Mouse (Mus musculus) limb, embryonic 12.5 days (tissue): ENCODE data around the gene Entpd2. TPM values are rescaled to one million over a fixed set of nuclear protein-coding genes. Genes with fewer than 3 reads are reported as not detected.

ENCODE experiments used
- ATAC-seq: fragments of 200-750 bp; cut with Nextera tagmentation; 2 replicates; pipeline ENCODE4 v1.8.0; 2017; ENCODE audit warnings: low read depth, moderate TSS enrichment; ENCODE audit not compliant: insufficient number of reproducible peaks, insufficient read depth, low FRiP score, low TSS enrichment
- H3K27ac ChIP-seq: fragments of 300-500 bp; sonication (generic); 2 replicates; pipeline ENCODE4 v1.5.1; 2016; ENCODE audit warnings: mild to moderate bottlenecking, moderate library complexity
- H3K27me3 ChIP-seq: fragments of 300-500 bp; sonication (generic); 2 replicates; pipeline ENCODE4 v1.6.1; 2016; ENCODE audit warnings: mild to moderate bottlenecking, moderate library complexity
- H3K36me3 ChIP-seq: fragments of 300-500 bp; sonication (generic); 2 replicates; pipeline ENCODE4 v1.6.1; 2016; ENCODE audit warnings: mild to moderate bottlenecking, moderate library complexity
- H3K4me1 ChIP-seq: fragments of 300-500 bp; sonication (generic); replicated peaks from 2 replicates; pipeline ENCODE4 v1.6.1; 2016
- H3K4me2 ChIP-seq: fragments of 300-500 bp; sonication (generic); 2 replicates; pipeline ENCODE4 v1.6.1; 2016; ENCODE audit warnings: mild to moderate bottlenecking, moderate library complexity
- H3K4me3 ChIP-seq: fragments of 300-500 bp; sonication (generic); replicated peaks from 2 replicates; pipeline ENCODE4 v1.5.1; 2016; ENCODE audit warnings: mild to moderate bottlenecking
- H3K9ac ChIP-seq: fragments of 300-500 bp; sonication (generic); replicated peaks from 2 replicates; pipeline ENCODE4 v1.6.1; 2016; ENCODE audit warnings: mild to moderate bottlenecking, moderate library complexity
- H3K9me3 ChIP-seq: fragments of 300-500 bp; sonication (generic); 2 replicates; pipeline ENCODE4 v1.6.1; 2016; ENCODE audit warnings: mild to moderate bottlenecking, moderate library complexity
- WGBS: fragments of 180-500 bp; shearing (Covaris S2); methylation state at CpG from one replicate; pipeline ENCODE4 v1.1.7; 2016; 5-methylcytosine and 5-hydroxymethylcytosine counted together
- polyA plus RNA-seq: library from polyadenylated mRNA; unstranded; fragments of >200 nt; fragmentation: Nextera tagmentation; extraction: Ambion mirVana; gene quantifications from 2 replicates; pipeline ENCODE4 v1.2.1, GENCODE M21; 2016

Gene Entpd2
- polyA plus RNA-seq, 1 experiment from 2014 or later: 0.31 TPM

DNA sequence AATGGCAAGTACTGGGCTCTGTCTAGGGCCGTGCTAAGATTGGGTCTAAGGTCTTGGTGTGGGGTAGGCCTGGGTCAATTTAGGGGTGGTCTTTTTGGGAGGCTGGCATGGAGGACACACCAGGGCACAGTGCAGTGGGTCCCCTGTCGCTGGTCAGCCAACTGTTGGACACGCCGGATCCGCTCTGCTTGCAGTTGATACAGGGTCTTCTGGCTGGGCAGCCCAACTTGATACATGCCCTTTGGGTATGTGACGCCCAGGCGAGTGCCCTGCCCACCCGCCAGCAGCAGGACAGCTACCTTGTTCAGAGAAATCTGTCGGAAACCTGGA is 30.9 kb upstream of the Entpd2 start:
- Histone ChIP-seq H3K27me3 (peaks cover 45% of the 10 kb centered on the region), H3K4me2 (peak overlapping the region; percentile 99), H3K4me3 (peak overlapping the region; percentile 60), H3K9ac (peak overlapping the region; percentile 69), H3K4me1 (peaks cover 8% of the 10 kb centered on the region; the same call in 1 of the 2 replicates), H3K27ac (no peak overlapping the region), H3K9me3 (no peaks in the 10 kb centered on the region), H3K36me3 (no peaks in the 10 kb centered on the region)
- WGBS: 23% methylated on average over 9 of the region's 9 CpGs
- no peak for ATAC-seq

DNA sequence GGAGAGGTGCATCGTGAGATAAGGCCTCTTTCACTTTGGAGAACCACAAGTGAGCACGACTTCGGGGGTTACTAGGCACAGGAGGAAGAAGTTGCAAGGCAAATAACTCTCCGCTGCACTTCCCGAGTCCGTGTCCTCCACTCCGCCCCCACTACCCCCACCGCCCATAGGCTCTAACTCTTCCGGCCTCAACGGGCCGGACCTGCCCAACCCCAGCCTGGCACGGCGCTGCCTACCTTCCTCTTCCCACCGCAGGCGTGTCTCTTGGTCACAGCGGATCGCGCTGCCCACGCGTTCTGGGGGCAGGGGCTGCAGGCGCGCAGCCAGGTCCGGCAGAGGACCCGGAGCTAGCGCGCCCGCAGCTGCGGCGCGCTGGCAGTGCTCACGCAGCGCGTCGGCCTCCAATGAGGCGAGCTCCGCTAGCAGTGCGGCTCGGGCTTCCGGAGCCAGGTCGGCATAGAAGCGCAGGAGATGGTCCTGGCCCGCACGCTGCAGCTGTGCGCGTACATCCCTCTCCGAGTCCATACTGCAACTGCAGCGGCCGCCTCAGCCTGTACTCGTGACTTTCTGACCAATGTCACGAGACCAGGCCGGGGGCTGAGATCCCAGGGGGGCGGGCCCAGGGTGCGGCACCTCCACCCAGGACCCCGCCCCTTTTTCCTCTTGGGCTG is 30.4 kb upstream of the Entpd2 start, which contains the start of gene Uap1l1:
Gene Uap1l1 (minus strand): TSS at position 592 of the 671 bp plus-strand sequence.
- Histone ChIP-seq H3K27me3 (peaks cover 45% of the 10 kb centered on the region), H3K36me3 (no peaks in the 10 kb centered on the region), H3K9ac (peak within 1 kb of the TSS; percentile 69), H3K4me1 (peaks cover 8% of the 10 kb centered on the region; the same call in 1 of the 2 replicates), H3K4me3 (peak within 1 kb of the TSS; percentile 60), H3K27ac (no peak within 1 kb of the TSS), H3K9me3 (no peaks in the 10 kb centered on the region), H3K4me2 (peak within 1 kb of the TSS; percentile 99)
- under 1% methylated on average over 54 of the region's 54 CpGs for WGBS
- ATAC-seq: peak; percentile 63

DNA sequence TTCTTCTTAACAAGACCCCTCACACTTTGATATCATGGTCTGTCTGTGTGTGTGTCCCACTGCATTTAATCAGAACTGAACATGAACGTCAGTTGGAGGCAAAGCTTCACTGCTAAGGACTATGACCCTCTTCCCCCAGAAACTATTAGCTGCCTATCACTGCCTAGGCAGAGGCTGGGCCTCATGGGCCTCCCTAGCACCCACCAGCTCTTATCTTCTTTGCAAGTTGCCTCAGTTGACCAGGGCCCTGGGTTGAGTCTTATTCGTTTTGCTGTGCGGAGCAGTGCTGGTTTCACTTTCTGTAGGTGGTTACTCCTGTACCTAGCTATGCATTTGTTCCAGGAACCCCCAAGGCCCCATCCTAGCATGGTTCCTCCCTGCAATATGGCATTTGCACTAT is 25.7 kb upstream of the Entpd2 start:
- Histone ChIP-seq H3K9ac (no peak overlapping the region), H3K9me3 (no peaks in the 10 kb centered on the region), H3K27me3 (peaks cover 23% of the 10 kb centered on the region), H3K4me1 (peaks cover 32% of the 10 kb centered on the region), H3K4me2 (no peak overlapping the region), H3K4me3 (no peak overlapping the region), H3K36me3 (peaks cover 6% of the 10 kb centered on the region), H3K27ac (no peak overlapping the region)
- ATAC-seq: no peak
- WGBS: 90% methylated on average over 3 of the region's 3 CpGs

DNA sequence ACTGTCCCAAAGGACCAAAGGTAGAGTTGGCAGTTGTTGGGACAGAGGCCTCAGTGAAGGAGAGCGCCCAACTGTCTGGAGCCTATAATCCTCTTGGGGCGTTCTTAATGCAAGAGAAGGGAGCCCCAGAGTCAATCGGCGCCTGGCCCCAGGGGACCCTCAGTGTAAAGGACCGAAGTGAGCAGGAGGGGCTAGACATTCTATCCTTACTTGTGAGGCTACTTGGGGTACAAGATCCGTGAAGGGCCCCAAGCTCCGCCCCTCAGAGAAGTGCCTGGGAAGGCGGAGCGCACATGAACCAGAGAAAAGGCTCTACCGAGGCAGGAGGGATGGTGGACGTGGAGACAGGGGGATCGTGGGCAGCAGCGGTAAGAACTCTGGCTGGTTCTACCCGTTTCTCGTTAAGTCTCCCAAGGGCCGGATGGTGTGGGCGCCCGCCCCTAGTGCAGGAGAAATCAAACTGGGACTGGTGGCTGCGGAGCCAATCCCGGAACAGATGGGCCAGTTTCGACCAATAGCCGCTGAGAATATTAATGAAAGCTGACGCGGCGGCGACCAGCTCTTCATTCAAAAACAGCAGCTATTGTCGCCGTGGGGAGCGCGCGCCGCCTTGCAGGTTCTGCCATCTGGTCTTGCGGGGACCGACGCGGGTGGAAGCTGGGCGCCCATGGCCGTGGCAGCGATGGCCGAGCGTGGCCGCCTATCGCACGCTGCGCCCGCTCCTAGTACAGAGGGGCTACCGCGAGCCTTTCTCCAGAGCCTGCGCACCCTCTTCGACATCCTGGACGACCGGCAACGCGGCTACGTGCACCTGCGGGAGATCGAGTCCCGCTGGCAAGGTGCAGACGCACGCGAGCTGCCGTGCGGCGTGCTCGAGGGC is 23.7 kb upstream of the Entpd2 start, which contains the start of gene Sapcd2:
Gene Sapcd2 (plus strand): TSS at position 558 of the 880 bp plus-strand sequence.
- H3K4me3 ChIP-seq: peak within 1 kb of the TSS; percentile 76
- peak within 1 kb of the TSS; percentile 95 for H3K4me2 ChIP-seq
- no peaks in the 10 kb centered on the region for H3K9me3 ChIP-seq
- H3K9ac ChIP-seq: peak within 1 kb of the TSS; percentile 72
- peaks cover 26% of the 10 kb centered on the region for H3K36me3 ChIP-seq
- H3K27me3 ChIP-seq: peaks cover 6% of the 10 kb centered on the region; the same call in 1 of the 2 replicates
- H3K4me1 ChIP-seq: peaks cover 28% of the 10 kb centered on the region
- WGBS: under 1% methylated on average over 65 of the region's 65 CpGs
- peak; percentile 88 for ATAC-seq
- peak within 1 kb of the TSS; percentile 92 for H3K27ac ChIP-seq

DNA sequence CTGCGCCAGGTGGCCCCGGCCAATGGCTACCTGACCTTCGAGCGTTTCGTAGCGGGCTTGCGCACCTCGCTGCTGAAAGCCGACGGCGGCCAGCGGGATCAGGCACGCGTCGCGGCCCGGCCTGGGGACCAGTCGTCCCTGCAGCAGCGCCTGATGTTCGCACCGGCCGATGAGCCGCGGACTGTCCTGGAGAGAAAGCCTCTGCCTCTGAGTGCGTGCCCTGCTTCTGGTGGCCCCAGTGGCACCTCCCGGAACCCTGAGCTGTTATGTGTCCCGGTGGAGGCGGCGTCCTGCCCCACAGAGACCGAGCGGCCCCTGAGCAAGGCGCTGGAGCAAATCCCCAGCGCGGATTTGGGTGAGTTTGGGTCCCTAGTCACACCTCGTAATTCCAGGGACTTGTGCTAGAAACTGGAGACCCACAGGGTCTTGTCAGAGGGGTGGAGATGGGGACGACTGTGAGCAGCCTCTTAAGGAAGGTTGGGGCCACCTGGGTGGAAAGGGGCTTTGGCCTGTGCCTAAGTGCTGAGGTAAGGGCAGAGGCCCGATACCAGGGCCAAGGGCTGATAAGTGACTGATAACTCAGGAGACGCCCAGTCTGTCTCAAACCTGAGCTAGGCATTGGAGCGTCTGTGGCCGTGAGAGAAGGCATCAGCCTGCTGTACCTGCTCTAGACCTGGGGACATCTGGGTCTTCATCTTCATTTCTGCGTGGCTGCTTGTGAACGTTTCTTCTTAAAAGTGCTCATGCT is 22.9 kb upstream of the Entpd2 start:
- peak overlapping the region; percentile 72 for H3K9ac ChIP-seq
- peaks cover 6% of the 10 kb centered on the region; the same call in 1 of the 2 replicates for H3K27me3 ChIP-seq
- 2% methylated on average over 42 of the region's 42 CpGs for WGBS
- H3K27ac ChIP-seq: peak overlapping the region; percentile 92; the same call in 1 of the 2 replicates
- peak overlapping the region; percentile 76 for H3K4me3 ChIP-seq
- H3K4me2 ChIP-seq: peak overlapping the region; percentile 95
- H3K4me1 ChIP-seq: peaks cover 28% of the 10 kb centered on the region
- H3K36me3 ChIP-seq: peaks cover 34% of the 10 kb centered on the region
- ATAC-seq: no peak
- no peaks in the 10 kb centered on the region for H3K9me3 ChIP-seq

DNA sequence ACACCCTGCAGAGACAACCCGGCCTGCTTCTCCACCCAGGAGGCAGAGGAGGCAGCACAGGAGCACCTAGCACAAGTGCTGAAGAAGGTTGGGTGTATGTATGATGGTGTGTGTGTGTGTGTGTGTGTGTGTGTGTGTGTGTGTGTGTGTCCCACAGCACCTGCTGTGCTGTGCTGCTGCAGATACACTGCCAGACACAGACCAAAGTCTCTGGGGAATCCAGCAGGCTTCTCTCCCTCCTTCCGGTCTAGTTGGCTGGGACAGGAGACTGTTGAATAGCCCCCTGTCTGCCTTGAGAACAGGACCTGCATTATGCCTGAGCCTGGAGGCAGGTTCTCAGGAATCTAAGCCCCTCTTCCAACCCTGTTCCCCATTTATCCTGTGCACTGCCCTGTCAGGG is 22.2 kb upstream of the Entpd2 start:
- no peak overlapping the region for H3K27ac ChIP-seq
- 42% methylated on average over 2 of the region's 2 CpGs for whole genome bisulfite sequencing

DNA sequence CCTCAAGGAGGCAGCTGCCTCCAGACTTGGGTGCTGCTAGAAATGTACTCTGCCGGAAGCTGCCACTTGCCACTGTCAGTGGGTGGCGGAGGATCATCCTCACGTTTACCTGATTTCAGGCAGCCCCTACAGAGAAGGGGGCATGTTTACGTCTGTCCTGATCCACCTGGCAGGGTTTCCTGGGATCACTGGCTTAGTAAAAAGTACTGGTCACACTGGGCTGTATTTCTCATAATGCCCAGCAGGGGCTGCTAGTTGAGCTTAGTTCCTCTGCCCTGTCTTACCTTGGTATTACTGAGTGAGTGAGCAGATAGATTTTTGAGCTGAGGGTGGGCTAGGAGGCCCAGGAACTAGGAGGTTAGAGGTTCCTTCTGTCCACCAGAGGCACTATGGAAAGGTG is 19.1 kb upstream of the Entpd2 start:
- H3K4me2 ChIP-seq: no peak overlapping the region
- H3K27me3 ChIP-seq: no peaks in the 10 kb centered on the region
- ATAC-seq: no peak
- no peaks in the 10 kb centered on the region for H3K9me3 ChIP-seq
- H3K4me1 ChIP-seq: peaks cover 27% of the 10 kb centered on the region
- H3K27ac ChIP-seq: no peak overlapping the region
- H3K36me3 ChIP-seq: peaks cover 44% of the 10 kb centered on the region
- 71% methylated on average over 4 of the region's 4 CpGs for WGBS
- no peak overlapping the region for H3K4me3 ChIP-seq
- no peak overlapping the region for H3K9ac ChIP-seq

More for the DNA sequence above, 22.2 kb upstream of the Entpd2 start:
- Histone ChIP-seq H3K4me3 (peak overlapping the region; percentile 76), H3K4me2 (peak overlapping the region; percentile 95), H3K9ac (peak overlapping the region; percentile 72), H3K4me1 (peaks cover 28% of the 10 kb centered on the region), H3K27me3 (peaks cover under 1% of the 10 kb centered on the region; the same call in 1 of the 2 replicates), H3K9me3 (no peaks in the 10 kb centered on the region), H3K36me3 (peaks cover 40% of the 10 kb centered on the region)
- no peak for ATAC-seq

DNA sequence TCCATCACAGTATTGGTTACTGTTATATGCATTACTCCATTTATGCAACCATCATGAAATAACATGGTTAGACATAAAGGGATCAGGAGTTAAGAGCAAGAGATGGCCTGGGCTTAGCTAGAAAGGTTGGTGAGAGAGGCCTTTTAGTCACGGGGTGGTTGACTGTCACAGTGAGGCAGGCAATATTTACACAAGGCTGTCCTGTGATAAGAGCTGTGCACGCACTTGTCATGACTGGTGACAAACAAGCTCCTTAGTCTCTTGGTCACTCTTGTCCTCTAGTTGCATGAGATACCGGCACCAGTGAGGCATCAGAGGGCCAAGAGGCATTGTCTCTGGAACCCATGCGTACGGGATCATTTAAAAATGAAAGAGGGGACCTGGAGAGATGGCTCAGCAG is 11.2 kb upstream of the Entpd2 start:
- Histone ChIP-seq H3K4me1 (no peaks in the 10 kb centered on the region), H3K4me2 (no peak overlapping the region), H3K9ac (no peak overlapping the region), H3K27ac (no peak overlapping the region), H3K9me3 (no peaks in the 10 kb centered on the region), H3K27me3 (0 out of 2 replicates have a peak, but pooled peaks cover 4% of the 10 kb centered on the region), H3K4me3 (no peak overlapping the region), H3K36me3 (no peaks in the 10 kb centered on the region)
- ATAC-seq: no peak
- 81% methylated on average over 5 of the region's 5 CpGs for WGBS

DNA sequence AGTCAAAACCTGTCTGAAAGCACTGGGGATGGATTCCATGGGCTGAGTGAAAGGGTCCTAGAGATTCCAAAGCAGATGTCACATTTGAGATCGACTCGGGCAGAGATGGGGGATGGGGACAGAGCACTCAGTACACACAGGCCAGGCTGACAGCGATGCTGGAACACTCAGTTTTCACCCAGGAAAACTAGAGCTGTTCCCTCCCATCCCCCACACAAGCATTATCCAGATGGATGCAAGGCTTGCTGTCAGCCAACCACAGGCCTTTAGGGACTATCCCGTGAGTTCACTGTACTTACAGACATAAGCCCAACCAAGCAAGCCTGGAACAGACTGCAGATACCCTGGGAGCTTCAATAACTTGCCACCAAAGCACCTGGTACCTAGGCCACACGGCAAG is 4.4 kb upstream of the Entpd2 start:
- no peak for ATAC-seq

DNA sequence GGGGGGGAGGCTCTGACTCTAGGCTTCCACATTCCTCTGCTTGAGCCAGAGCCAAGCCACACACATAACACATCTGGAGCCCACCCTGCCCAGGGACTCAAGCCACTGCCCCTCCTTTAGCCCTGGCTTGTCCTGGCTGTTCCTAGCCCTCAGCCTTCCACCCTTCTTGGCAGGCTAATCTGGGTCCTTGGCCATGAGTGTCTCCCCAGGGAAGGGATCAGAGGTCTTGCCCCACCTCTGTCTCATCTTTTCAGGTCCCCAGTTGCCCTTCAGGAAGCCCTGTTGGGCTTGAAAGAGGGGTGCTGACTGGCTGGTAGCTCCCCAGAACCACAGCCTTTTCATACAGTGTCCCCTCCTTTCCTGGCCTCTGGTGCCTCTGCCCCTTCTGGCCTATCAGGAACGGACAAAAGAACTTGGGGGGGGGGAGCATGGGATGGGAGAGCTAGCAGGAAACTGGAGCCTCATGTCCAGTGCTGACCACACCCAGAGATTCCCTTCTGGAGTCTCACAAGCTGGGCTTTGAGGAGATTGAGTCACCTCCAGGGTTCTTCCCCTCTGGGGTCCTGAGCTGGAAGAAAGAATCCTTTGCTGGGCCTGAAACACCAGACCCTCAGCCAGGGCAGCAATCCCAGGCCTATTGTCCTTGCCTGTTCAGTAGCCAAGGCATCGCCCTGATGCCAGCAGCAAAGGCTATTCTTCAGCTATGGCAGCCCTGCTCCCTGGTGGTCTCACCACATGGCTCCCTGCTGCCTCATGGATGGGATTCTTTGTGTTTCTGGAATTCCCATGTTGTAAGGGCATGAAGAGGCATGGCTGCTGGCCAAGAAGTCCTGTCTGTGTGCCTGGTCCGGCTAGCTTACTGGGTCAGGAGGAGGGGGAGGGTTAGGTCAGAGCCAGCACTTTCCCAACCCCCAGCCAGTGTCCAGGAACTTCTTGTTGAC is 1.1 kb upstream of the Entpd2 start:
- Histone ChIP-seq H3K4me1 (peaks cover 12% of the 10 kb centered on the region), H3K27me3 (peaks cover 74% of the 10 kb centered on the region), H3K9me3 (no peaks in the 10 kb centered on the region), H3K4me3 (no peak overlapping the region), H3K36me3 (no peaks in the 10 kb centered on the region), H3K9ac (no peak overlapping the region), H3K27ac (no peak overlapping the region), H3K4me2 (no peak overlapping the region)
- WGBS: 40% methylated on average over 3 of the region's 3 CpGs
- no peak for ATAC-seq

More for the DNA sequence above, 4.4 kb upstream of the Entpd2 start:
- H3K4me3 ChIP-seq: no peak overlapping the region
- peaks cover 41% of the 10 kb centered on the region for H3K27me3 ChIP-seq
- no peaks in the 10 kb centered on the region for H3K36me3 ChIP-seq
- peaks cover 12% of the 10 kb centered on the region for H3K4me1 ChIP-seq
- WGBS: 71% methylated on average over 5 of the region's 5 CpGs
- H3K4me2 ChIP-seq: no peak overlapping the region
- no peak overlapping the region for H3K9ac ChIP-seq
- H3K27ac ChIP-seq: no peak overlapping the region
- H3K9me3 ChIP-seq: no peaks in the 10 kb centered on the region
